Mouse (Mus musculus) liver, embryonic 16.5 days (tissue): ENCODE data around the gene Cbll1. TPM values are rescaled to one million over a fixed set of nuclear protein-coding genes. Genes with fewer than 3 reads are reported as not detected.

Experiments used
- ATAC-seq: fragments of 200-750 bp; cut with Nextera tagmentation; 2 replicates; pipeline ENCODE4 v1.8.0; 2017; ENCODE audit warnings: low read depth, mild to moderate bottlenecking, moderate number of reproducible peaks, moderate library complexity
- H3K27ac ChIP-seq: fragments of 300-500 bp; sonication (generic); 2 replicates; pipeline ENCODE4 v1.5.1; 2014; ENCODE audit warnings: mild to moderate bottlenecking, low read length
- H3K27me3 ChIP-seq: fragments of 300-500 bp; sonication (generic); 2 replicates; pipeline ENCODE4 v1.6.1; 2014; ENCODE audit warnings: low read depth, low read length, mixed read lengths; ENCODE audit not compliant: control insufficient read depth, insufficient read depth
- H3K36me3 ChIP-seq: fragments of 300-500 bp; sonication (generic); 2 replicates; pipeline ENCODE4 v1.6.1; 2014; ENCODE audit warnings: mild to moderate bottlenecking; ENCODE audit not compliant: control insufficient read depth, insufficient read depth
- H3K4me1 ChIP-seq: fragments of 300-500 bp; sonication (generic); 2 replicates; pipeline ENCODE4 v1.6.1; 2014; ENCODE audit warnings: low read depth, low read length, mixed read lengths; ENCODE audit not compliant: control insufficient read depth
- H3K4me2 ChIP-seq: fragments of 300-500 bp; sonication (generic); 2 replicates; pipeline ENCODE4 v1.6.1; 2014; ENCODE audit warnings: low read depth, low read length, mixed read lengths
- H3K4me3 ChIP-seq: fragments of 300-500 bp; sonication (generic); 2 replicates; pipeline ENCODE4 v1.5.1; 2014; ENCODE audit warnings: low read depth, mild to moderate bottlenecking, low read length
- H3K9ac ChIP-seq: fragments of 300-500 bp; sonication (generic); 2 replicates; pipeline ENCODE4 v1.6.1; 2014; ENCODE audit warnings: low read depth, low read length
- H3K9me3 ChIP-seq: fragments of 300-500 bp; sonication (generic); replicated peaks from 2 replicates; pipeline ENCODE4 v1.6.1; 2016; ENCODE audit warnings: low read length; ENCODE audit not compliant: control insufficient read depth
- WGBS: fragments of 180-500 bp; shearing (Covaris S2); extraction: QIAGEN DNeasy Blood & Tissue Kit; methylation state at CpG from one replicate; pipeline ENCODE4 v1.1.7; 2014; ENCODE audit not compliant: insufficient replicate concordance; 5-methylcytosine and 5-hydroxymethylcytosine counted together
- polyA plus RNA-seq: library from polyadenylated mRNA; unstranded; fragments of >200 nt; fragmentation: Nextera tagmentation; extraction: Ambion mirVana; gene quantifications from 2 replicates; pipeline ENCODE4 v1.2.1, GENCODE M21; 2015

The Cbll1 gene
- polyA plus RNA-seq, 1 experiment from 2014 or later, result 4.7 TPM

GRCm38 (mm10) chr12:31456271-31456670, 43.1 kb downstream of the Cbll1 start:
- no peak overlapping the region for H3K9ac ChIP-seq
- no peak overlapping the region for H3K4me3 ChIP-seq
- H3K4me1 ChIP-seq, result no peaks in the 10 kb centered on the region
- no peaks in the 10 kb centered on the region for H3K36me3 ChIP-seq
- ATAC-seq, result no peak
- no peak overlapping the region for H3K4me2 ChIP-seq
- H3K9me3 ChIP-seq, result no peaks in the 10 kb centered on the region; the same call in 1 of the 2 replicates
- no peak overlapping the region for H3K27ac ChIP-seq
- 74% methylated on average over 9 of the region's 9 CpGs for WGBS
- no peaks in the 10 kb centered on the region for H3K27me3 ChIP-seq

- WGBS, result 63% methylated on average over 3 of the region's 3 CpGs
Observed at GRCm38 (mm10) chr12:31449341-31449740, 50.1 kb downstream of the Cbll1 start.

GRCm38 (mm10) chr12:31444827-31445226, 54.6 kb downstream of the Cbll1 start:
- Histone ChIP-seq H3K4me1 (no peaks in the 10 kb centered on the region), H3K27ac (no peak overlapping the region)
- 53% methylated on average over 6 of the region's 6 CpGs for WGBS

More at GRCm38 (mm10) chr12:31449341-31449740, 50.1 kb downstream of the Cbll1 start:
- no peaks in the 10 kb centered on the region for H3K36me3 ChIP-seq
- no peak overlapping the region for H3K27ac ChIP-seq
- H3K4me1 ChIP-seq, result no peaks in the 10 kb centered on the region
- no peak overlapping the region for H3K4me2 ChIP-seq
- H3K27me3 ChIP-seq, result no peaks in the 10 kb centered on the region
- H3K9me3 ChIP-seq, result no peaks in the 10 kb centered on the region
- no peak overlapping the region for H3K4me3 ChIP-seq
- no peak for ATAC-seq
- no peak overlapping the region for H3K9ac ChIP-seq

GRCm38 (mm10) chr12:31444131-31444546, 55.3 kb downstream of the Cbll1 start:
- WGBS, result under 1% methylated on average over 11 of the region's 11 CpGs
- no peaks in the 10 kb centered on the region for H3K4me1 ChIP-seq
- no peak overlapping the region for H3K4me2 ChIP-seq
- H3K4me3 ChIP-seq, result no peak overlapping the region
- ATAC-seq, result no peak
- H3K9me3 ChIP-seq, result no peaks in the 10 kb centered on the region
- no peak overlapping the region for H3K27ac ChIP-seq
- H3K9ac ChIP-seq, result no peak overlapping the region
- no peaks in the 10 kb centered on the region for H3K27me3 ChIP-seq
- H3K36me3 ChIP-seq, result no peaks in the 10 kb centered on the region

More at GRCm38 (mm10) chr12:31444827-31445226, 54.6 kb downstream of the Cbll1 start:
- no peaks in the 10 kb centered on the region for H3K36me3 ChIP-seq
- no peak overlapping the region for H3K9ac ChIP-seq
- no peaks in the 10 kb centered on the region for H3K9me3 ChIP-seq
- no peaks in the 10 kb centered on the region for H3K27me3 ChIP-seq
- no peak overlapping the region for H3K4me2 ChIP-seq
- no peak overlapping the region for H3K4me3 ChIP-seq
- no peak for ATAC-seq

GRCm38 (mm10) chr12:31439612-31440011, 59.8 kb downstream of the Cbll1 start:
- Histone ChIP-seq H3K36me3 (no peaks in the 10 kb centered on the region), H3K9ac (no peak overlapping the region), H3K4me3 (no peak overlapping the region), H3K4me2 (no peak overlapping the region), H3K9me3 (no peaks in the 10 kb centered on the region), H3K27ac (no peak overlapping the region), H3K27me3 (no peaks in the 10 kb centered on the region), H3K4me1 (no peaks in the 10 kb centered on the region)
- no peak for ATAC-seq
- WGBS, result 60% methylated on average over 2 of the region's 2 CpGs

GRCm38 (mm10) chr12:31437791-31438190, 61.6 kb downstream of the Cbll1 start:
- Histone ChIP-seq H3K4me2 (no peak overlapping the region), H3K36me3 (no peaks in the 10 kb centered on the region), H3K27me3 (no peaks in the 10 kb centered on the region), H3K4me3 (no peak overlapping the region), H3K9me3 (no peaks in the 10 kb centered on the region), H3K4me1 (no peaks in the 10 kb centered on the region), H3K27ac (no peak overlapping the region), H3K9ac (no peak overlapping the region)
- 52% methylated on average over 6 of the region's 6 CpGs for WGBS
- ATAC-seq, result no peak

Other genes with a start within 250 kb of the Cbll1 start
- gene Lamb1, start 234.4 kb downstream of the Cbll1 start, polyA plus RNA-seq, result 4.3 and 6.0 TPM in 2 replicates
- gene Dld, start 148.2 kb downstream of the Cbll1 start, polyA plus RNA-seq, result 74.2 and 76.9 TPM in 2 replicates
- gene Slc26a3, start 108.7 kb downstream of the Cbll1 start, polyA plus RNA-seq, result 0.07 and 0.45 TPM in 2 replicates
- 0.04 TPM in 2 replicates for gene Slc26a4, start 60.4 kb upstream of the Cbll1 start, polyA plus RNA-seq
- 18.3 and 18.6 TPM in 2 replicates for gene Bcap29, start 135.0 kb upstream of the Cbll1 start, polyA plus RNA-seq
- gene Dus4l, start 155.2 kb upstream of the Cbll1 start, polyA plus RNA-seq, result 2.4 and 2.6 TPM in 2 replicates
- gene Cog5, start 155.3 kb upstream of the Cbll1 start, polyA plus RNA-seq, result 7.6 and 7.7 TPM in 2 replicates
- 0.09 and 0.12 TPM in 2 replicates for gene Gpr22, start 214.3 kb upstream of the Cbll1 start, polyA plus RNA-seq